Mouse (Mus musculus) layer of hippocampus, postnatal 25 days (tissue): ENCODE data around the gene Vtn. TPM values are rescaled to one million over a fixed set of nuclear protein-coding genes. Genes with fewer than 3 reads are reported as not detected.

Experiments used
- DNase-seq, 2 experiments: peaks; one replicate each; pipeline ENCODE4 v3.0.0; 2022; ENCODE audit warnings: mixed read lengths in 2 of 2, low spot score in 1 of 2; ENCODE audit errors: extremely low spot score in 1 of 2
- total RNA-seq, 2 experiments: library from RNA; stranded (reverse); gene quantifications; 2 replicates each; pipeline ENCODE4 v1.2.3; 2021

The Vtn gene
- total RNA-seq = 10 to 100 TPM; 57.9 to 64.0 TPM

DNA sequence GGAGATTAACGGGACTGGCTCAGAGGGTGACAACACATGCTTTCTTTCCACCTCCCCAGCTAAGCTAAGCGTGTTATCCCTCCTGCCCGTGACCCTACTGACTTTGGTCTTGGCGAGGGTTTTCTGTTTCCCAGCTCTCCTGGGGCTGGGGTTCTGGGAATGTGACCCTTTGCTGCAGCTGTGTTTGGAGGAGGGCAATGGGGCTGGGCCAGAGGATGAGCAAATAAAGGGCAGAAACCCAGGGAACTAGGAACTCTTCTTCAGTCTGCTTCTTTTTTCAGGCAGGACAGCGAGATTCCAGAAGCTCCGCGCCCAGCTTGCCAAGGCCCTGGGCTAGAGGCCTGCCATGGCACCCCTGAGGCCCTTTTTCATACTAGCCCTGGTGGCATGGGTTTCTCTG, at the start of gene Vtn:
Gene Vtn (plus strand): TSS at position 88 of the 400 bp plus-strand sequence.
- DNase-seq = no peak

DNA sequence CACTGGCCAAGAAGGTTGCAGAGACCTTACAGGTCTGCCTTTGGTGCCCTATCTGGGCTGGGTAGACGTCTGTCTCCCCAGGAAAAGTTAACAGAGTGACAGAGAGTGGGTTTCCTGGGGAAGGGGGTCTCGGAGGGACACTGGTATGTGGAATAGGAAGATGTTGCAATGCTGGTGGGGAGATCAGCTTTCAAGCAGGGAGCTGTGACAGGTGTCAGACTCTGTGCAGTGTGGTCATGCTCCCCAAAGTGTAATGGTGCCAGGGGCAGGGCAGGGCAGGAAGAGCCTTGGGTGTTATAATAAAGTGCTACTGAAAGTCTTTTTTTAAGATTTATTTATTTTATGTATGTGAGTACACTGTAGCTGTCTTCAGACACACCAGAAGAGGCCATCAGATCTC, 48.6 kb upstream of the Vtn start:
- no peak for DNase-seq

DNA sequence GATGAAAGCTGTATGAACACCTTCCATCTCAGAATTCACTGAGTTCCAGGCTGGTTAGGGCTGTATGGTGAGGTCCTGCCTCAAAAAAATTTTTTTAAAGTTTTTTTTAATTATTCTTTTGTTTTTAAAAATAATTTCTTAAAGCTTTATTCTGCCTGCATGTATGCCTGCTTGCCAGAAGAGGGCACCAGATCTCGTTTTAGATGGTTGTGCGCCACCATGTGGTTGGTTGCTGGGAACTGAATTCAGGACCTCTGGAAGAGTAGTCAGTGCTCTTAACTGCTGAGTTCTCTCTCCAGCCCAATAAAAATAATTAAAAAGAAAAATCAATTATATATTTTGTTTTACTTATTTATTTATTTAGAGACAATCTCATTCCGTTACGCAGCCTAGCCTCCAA, 45.2 kb upstream of the Vtn start:
- peak; percentile 39 to 73 for DNase-seq

DNA sequence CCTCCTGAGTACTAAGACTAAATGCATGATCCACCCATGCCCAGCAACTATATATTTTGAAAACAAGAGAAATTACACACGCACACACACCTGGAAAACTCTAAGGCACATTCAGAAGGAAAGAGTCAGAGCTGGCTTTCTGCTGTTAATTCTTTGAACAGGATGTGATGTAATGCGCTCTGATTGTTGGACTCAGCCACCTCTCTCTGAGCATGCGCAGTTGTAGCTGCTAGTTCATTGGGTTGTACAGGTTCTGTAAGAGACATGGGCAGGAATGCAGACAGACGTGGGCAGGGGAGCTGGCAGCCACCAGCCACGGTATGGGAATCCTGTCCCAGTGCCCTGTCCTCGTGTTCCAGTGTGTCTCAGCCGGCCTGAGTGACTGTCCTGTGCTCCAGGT, 44.6 kb upstream of the Vtn start:
- no peak for DNase-seq

DNA sequence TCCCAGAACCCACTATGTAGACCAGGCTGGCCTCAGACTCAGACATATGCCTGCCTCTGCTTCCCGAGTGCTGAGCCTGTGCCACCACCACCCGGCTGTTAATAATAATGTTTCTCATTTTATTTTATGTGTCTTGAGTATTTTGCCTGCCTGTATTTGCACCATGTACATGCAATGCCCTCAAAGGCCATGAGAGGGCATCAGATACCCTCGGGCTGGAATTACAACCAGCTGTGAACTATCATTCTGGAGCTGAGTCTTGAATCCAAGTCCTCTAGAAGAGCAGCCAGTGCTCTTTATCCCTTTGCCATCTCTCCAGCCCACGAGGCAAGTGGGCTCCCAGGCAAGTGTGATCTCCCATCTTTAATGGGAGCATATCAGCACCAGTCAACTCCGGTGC, 43.6 kb upstream of the Vtn start:
- DNase-seq = peak in 1 of 2 experiments; percentile 43

DNA sequence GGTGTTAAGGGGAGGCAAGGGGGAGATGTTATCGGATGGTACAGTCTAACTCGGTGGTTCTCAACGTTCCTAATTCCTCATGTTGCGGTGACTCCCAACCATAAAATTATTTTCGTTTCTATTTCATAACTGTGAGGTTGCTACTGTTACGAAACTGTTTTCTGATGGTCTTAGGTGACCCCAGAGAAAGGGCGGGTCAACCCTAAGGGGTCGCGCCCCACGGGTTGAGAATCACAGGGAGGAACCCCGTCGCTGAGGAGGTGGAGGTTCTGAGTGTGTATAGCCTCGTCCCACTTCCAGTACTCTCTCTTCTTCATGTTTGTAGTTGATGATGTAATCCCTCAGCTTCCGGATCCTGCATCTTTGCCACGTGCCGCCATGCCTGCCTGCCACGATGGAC, 40.2 kb upstream of the Vtn start:
- no peak for DNase-seq

GRCm38 (mm10) chr11:78461894-78462293, 37.0 kb upstream of the Vtn start:
- no peak for DNase-seq

- DNase-seq = no peak
Observed at GRCm38 (mm10) chr11:78462669-78463068, 36.2 kb upstream of the Vtn start.

- no peak for DNase-seq
Observed at GRCm38 (mm10) chr11:78463286-78464036, 35.4 kb upstream of the Vtn start.

DNA sequence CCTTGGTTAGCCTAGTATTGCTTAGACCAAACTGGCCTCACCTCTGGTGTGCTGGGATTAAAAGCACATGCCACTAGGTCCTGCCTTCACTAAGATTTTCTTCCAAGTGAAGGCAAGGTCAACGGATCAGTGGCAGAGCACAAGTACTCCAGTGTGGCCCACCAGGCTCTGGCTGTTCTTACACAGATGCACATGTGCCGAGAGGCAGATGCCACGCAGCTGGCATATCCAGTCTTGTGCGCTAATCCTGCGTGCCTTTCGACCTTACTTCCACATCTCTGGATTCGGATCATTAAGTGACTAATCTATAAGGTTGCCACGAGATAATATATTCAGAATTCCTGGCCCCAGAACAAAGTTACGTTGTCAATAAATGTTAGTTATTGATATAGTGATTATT, 33.8 kb upstream of the Vtn start:
- no peak for DNase-seq

GRCm38 (mm10) chr11:78465568-78466180, 33.2 kb upstream of the Vtn start, which contains the start of gene Slc46a1:
Gene Slc46a1 (plus strand): TSS chr11:78465697.
- peak; percentile 61 to 69 for DNase-seq

DNA sequence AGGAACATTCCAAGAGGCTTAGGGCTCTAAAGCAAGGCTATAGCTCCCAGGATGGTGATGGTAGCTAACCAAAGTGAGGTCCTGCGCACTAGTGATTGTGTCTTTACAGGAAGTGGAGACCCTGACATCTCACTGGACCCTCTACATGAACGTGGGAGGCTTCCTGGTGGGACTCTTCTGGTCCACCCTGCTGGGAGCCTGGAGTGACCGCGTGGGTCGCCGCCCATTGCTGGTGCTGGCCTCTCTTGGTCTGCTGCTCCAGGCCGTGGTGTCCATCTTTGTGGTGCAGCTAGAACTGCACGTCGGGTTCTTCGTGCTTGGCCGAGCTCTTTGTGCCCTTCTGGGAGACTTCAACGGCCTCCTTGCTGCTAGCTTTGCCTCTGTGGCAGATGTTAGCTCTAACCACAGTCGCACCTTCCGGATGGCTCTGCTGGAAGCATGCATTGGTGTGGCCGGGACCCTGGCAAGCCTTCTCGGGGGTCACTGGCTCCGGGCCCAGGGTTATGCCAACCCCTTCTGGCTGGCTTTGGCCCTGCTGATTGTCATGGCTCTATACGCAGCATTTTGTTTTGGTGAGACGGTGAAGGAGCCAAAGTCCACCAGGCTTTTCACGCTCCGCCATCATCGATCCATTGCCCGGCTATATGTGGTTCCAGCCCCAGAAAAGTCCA, 32.5 kb upstream of the Vtn start:
- DNase-seq = no peak

GRCm38 (mm10) chr11:78467515-78467914, 31.4 kb upstream of the Vtn start:
- no peak for DNase-seq

GRCm38 (mm10) chr11:78467932-78468331, 31.0 kb upstream of the Vtn start:
- DNase-seq = no peak

DNA sequence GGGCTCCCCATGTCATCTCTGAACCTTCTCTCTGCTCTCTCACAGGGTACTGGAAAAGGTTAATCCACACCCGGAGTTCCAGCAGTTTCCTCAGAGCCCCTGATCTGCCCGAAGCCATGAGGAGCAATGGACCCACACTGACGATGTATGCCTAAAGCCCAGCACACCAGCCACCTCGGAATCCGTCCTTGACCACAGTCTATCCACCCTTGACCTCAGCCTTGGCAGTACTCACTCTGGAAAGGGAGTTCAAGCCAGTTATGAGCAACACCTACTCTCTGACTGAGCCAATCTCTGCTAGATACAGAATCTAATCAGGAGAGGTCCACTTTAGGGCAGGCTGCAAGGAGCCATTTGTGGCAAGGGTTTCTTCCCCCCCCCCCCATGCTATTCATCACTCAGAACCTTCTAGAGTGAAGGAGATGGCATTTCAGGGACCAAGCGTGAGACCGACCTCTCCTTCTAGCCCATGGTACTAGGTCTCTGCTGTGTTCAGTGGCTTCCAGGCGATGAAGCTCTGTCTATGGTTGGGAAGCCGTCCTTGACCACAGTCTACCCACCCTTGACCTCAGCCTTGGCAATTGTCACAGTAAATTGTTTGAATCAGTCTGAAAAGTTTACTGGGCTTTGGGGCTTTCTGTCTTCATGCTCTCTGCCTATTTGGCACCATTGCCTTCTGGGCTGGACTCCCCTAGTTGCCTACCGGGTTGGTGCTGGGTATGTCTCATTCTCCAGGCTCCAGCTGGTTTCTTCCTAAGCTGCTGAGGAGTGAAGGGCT, 27.4 kb upstream of the Vtn start:
- no peak for DNase-seq

DNA sequence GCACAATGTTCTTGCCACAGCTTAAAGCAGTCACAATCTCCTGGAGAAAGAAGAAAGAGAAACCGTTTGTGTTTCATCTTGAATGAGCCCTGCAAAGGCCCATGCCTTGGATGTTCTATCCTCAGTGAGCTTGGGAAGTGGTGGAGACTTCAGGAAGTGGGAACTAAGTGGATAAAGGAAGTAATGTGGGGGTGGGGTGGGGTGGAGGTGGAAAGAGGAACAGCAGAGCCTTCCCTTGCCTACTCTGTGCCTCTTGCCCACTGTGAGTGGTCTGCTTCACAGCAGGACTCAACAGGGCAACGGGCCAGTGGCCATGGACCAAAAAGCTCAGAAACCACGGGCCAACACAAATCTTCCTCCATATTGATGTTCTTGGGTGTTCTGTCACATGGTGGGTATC, 23.6 kb upstream of the Vtn start:
- DNase-seq = no peak

DNA sequence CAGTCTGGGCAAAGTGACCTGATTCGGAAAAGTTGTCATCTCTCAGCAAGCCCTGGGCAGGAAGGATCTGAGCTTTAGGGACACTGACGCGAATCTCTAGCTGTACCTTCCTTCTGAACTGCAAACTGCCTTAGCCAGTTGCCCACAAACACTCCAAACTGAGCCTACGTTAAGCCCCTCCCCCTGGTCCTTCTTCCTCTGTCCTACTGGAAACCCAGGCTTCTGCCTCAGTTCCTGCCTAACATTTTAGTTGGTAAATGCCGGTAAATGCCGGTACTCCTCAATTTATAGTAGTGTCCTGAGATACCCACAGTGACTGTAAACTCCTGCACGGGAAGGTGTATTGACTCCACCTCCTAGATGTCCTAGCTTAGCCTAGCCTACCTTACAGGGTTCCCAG, 15.3 kb upstream of the Vtn start:
- DNase-seq = no peak

DNA sequence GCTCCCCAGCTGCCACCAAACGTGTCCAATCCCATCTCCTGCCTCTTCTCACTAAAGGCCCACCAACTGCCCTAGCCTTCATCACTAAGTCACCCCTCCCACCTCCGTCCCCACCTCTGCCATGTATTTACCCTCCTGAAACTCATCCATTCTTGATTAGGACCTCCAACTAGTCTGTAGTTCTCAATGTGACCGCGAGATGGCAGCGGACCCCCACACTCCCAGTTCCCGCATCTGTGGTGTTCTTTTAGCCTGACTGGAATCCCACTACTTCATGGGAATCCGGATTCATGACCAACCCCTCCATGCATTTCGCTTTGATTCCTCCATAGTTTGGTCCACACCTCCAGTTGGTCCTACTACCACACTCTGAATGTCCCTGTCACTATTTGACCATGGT, 10.7 kb upstream of the Vtn start:
- DNase-seq = peak; percentile 58 to 89

DNA sequence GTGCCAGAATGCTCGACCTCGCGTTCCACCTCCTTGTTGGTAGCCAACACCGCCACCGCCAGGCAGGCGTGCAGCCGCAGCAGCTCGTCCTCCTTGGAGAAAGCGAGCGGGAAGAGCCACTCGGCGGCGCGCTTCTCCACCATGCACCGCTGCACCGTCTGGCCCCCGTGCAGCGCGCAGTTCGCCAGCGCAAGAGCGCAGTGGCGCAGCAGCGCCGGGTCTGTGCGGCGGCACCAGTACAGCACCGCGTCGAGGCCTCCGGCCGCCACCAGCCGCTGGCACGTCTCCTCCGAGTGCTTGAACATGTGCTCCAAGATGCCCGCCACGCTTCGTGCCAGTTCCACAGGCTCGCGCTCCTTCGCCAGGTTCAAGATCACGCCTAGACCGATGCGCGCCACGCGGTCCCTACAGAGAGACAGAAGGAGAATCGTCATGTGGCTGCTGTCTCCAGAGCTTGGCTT, 8.1 kb upstream of the Vtn start:
- DNase-seq = peak; percentile 42

DNA sequence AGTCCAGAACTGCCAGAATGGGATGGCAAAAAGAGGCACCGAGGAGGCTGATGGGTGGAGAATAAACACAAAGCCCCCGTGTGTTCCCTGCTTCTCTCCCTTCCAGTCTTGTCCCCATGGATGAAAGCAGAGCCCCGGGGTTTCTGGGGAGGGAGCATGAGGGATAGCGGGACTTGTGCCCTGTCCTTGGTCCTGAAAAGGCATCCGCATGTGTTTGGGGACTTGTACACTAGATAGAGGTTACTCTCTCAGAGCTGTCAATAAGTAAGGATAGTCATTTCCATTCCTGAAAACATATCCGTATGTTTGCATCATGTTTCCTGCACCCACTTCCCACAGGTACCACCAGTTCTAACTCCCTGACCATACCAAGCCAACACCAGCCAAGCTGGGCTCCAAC, 3.0 kb upstream of the Vtn start:
- DNase-seq = no peak

- DNase-seq = peak in 1 of 2 experiments; percentile 58
Observed at GRCm38 (mm10) chr11:78497071-78497541, 1.8 kb upstream of the Vtn start.
